Mouse (Mus musculus) CH12.LX (cell line): ENCODE measurements around the gene Egfl8.

Source experiments
- CTCF ChIP-seq, 2 experiments: IDR thresholded peaks in 1 of 2; conservative IDR thresholded peaks in 1 of 2; 2 replicates each; pipeline ENCODE4 v1.5.1; 2011 to 2012; ENCODE audit warnings: low read depth in 2 of 2, low read length in 2 of 2, improper control_type of control experiment in 1 of 2, inconsistent platforms in 1 of 2, mild to moderate bottlenecking in 1 of 2, moderate library complexity in 1 of 2
- MAZ ChIP-seq: IDR thresholded peaks from 2 replicates; pipeline ENCODE4 v1.6.1; 2012; ENCODE audit warnings: low read depth, mild to moderate bottlenecking, inconsistent platforms, low read length, improper control_type of control experiment, moderate library complexity
- POLR2AphosphoS2 ChIP-seq: IDR thresholded peaks from 2 replicates; pipeline ENCODE4 v1.6.1; 2011; ENCODE audit warnings: low read depth, low read length, improper control_type of control experiment
- SIN3A ChIP-seq: IDR thresholded peaks from 2 replicates; pipeline ENCODE4 v1.6.1; 2012; ENCODE audit warnings: low read length, improper control_type of control experiment, inconsistent platforms

- TF ChIP-seq POLR2AphosphoS2 (no peak), CTCF (conservative IDR thresholded peaks at IDR 0.05 in 1 of 2, IDR thresholded peaks at IDR 0.05 in 1 of 2; ENCODE audit: low read depth in 2 of 2, low read length in 2 of 2) (no peak), SIN3A (no peak), MAZ (no peak)
Measured at GRCm38 (mm10) chr17:34648141-34648890, 32.5 kb upstream of the Egfl8 start.
